Mouse (Mus musculus) megakaryocyte, adult 5-6 weeks (primary cell): Measurements from ENCODE around the gene Arhgef28. TPM values are rescaled to one million over a fixed set of nuclear protein-coding genes. Genes with fewer than 3 reads are reported as not detected.

Experiments
- ATAC-seq: 2 replicates; pipeline ENCODE4 v1.8.0; 2016; ENCODE audit warnings: mild to moderate bottlenecking, inconsistent platforms; ENCODE audit not compliant: poor library complexity, severe bottlenecking
- total RNA-seq, 2 experiments: library from RNA; stranded (forward) in 1 of 2; stranded (reverse) in 1 of 2; fragments of 153-499, 151-499 nt in 1 of 2; fragments of 221-1000, 200-1000 nt in 1 of 2; gene quantifications; 2 replicates each; pipeline versions ENCODE4 v1.2.3 to v1.2.4; 2015 to 2017

Arhgef28 gene
- total RNA-seq, 2 experiments from 2014 or later, result 0.18 TPM; not detected in 1

- ATAC-seq, result 0 out of 2 replicates have a peak, but pooled peaks have one; percentile 1
These were observed 229.6 kb downstream of the Arhgef28 start for GRCm38 (mm10) chr13:97976642-97977041.

GRCm38 (mm10) chr13:97974532-97975194 is 231.6 kb downstream of the Arhgef28 start:
- ATAC-seq, result peak; percentile 73

GRCm38 (mm10) chr13:97973915-97974314 is 232.3 kb downstream of the Arhgef28 start:
- no peak for ATAC-seq

- no peak for ATAC-seq
These were observed 240.2 kb downstream of the Arhgef28 start for GRCm38 (mm10) chr13:97966077-97966476.

- ATAC-seq, result no peak
These were observed 241.3 kb downstream of the Arhgef28 start for GRCm38 (mm10) chr13:97964892-97965424.

GRCm38 (mm10) chr13:97960142-97960541 is 246.1 kb downstream of the Arhgef28 start:
- no peak for ATAC-seq

- peak; percentile 57 for ATAC-seq
These were observed 246.8 kb downstream of the Arhgef28 start for GRCm38 (mm10) chr13:97959394-97959888.

GRCm38 (mm10) chr13:97955759-97956158 is 250.5 kb downstream of the Arhgef28 start:
- no peak for ATAC-seq

- ATAC-seq, result no peak
These were observed 251.2 kb downstream of the Arhgef28 start for GRCm38 (mm10) chr13:97954956-97955496.

- ATAC-seq, result no peak
These were observed 252.2 kb downstream of the Arhgef28 start for GRCm38 (mm10) chr13:97954051-97954450.

- ATAC-seq, result no peak
These were observed 252.7 kb downstream of the Arhgef28 start for GRCm38 (mm10) chr13:97953526-97953925.

GRCm38 (mm10) chr13:97948856-97949255 is 257.4 kb downstream of the Arhgef28 start:
- no peak for ATAC-seq

GRCm38 (mm10) chr13:97947598-97947997 is 258.6 kb downstream of the Arhgef28 start:
- ATAC-seq, result peak; percentile 35; the same call in 1 of the 2 replicates

- no peak for ATAC-seq
These were observed 259.8 kb downstream of the Arhgef28 start for GRCm38 (mm10) chr13:97946422-97946821.

GRCm38 (mm10) chr13:97941909-97942680 is 264.1 kb downstream of the Arhgef28 start:
- peak; percentile 27; the same call in 1 of the 2 replicates for ATAC-seq

- peak; percentile 67 for ATAC-seq
These were observed 265.1 kb downstream of the Arhgef28 start for GRCm38 (mm10) chr13:97941099-97941498.

- no peak for ATAC-seq
These were observed 266.6 kb downstream of the Arhgef28 start for GRCm38 (mm10) chr13:97939433-97940160.

- peak; percentile 74 for ATAC-seq
These were observed 267.5 kb downstream of the Arhgef28 start for GRCm38 (mm10) chr13:97938596-97939297.

GRCm38 (mm10) chr13:97937919-97938318 is 268.3 kb downstream of the Arhgef28 start:
- ATAC-seq, result 0 out of 2 replicates have a peak, but pooled peaks have one; percentile 36

GRCm38 (mm10) chr13:97928135-97928497 is 278.1 kb downstream of the Arhgef28 start:
- ATAC-seq, result no peak
